Mouse (Mus musculus): ENCODE data around the gene Scg3. TPM values are rescaled to one million over a fixed set of nuclear protein-coding genes. Genes with fewer than 3 reads are reported as not detected.

Scg3 gene
- total RNA-seq, 2 experiments from 2014 or later: 273 to 322 TPM

DNA sequence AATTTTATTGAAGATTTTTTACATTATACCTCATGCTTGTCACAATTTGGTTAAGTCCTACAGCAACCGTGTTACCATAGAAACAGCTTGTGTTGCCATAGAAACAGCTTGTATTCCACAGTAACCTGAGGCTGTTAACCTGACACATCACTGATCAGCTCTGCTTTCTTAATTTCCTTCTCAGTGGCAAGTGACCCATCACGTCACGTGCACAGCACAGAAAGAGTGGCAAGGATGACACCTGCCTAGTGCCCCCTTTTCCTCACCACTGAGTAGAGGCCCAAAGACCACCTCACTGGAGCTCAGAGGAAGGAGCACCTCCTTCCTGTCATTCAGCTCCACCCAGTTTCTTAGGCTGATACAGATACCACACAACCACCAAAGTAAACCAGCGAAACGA, 90.4 kb downstream of the Scg3 start:
- intact Hi-C loops (cut with DNase I): no loop called here
- no peak for DNase-seq (ENCODE audit: low spot score in 2 of 2)

Other genes with a start within 250 kb of the Scg3 start
- gene Leo1, start 242.5 kb downstream of the Scg3 start, total RNA-seq (2021): 10 to 100 TPM; 26.2 to 30.0 TPM
- 10 to 100 TPM; 48.6 to 50.7 TPM for gene Tmod3, start 124.4 kb downstream of the Scg3 start, total RNA-seq (2021)
- 100 to 1,000 TPM; 368 to 380 TPM for gene Tmod2, start 72.7 kb downstream of the Scg3 start, total RNA-seq (2021)
- 10 to 100 TPM; 67.6 to 71.9 TPM for gene Lysmd2, start 58.3 kb downstream of the Scg3 start, total RNA-seq (2021)
- 1 to 10 TPM; 1.1 to 1.4 TPM for gene Bmp5, start 91.3 kb upstream of the Scg3 start, total RNA-seq (2021)